Mouse (Mus musculus) adrenal gland, postnatal 10 days (tissue): ENCODE measurements around the gene Hhex. TPM values are rescaled to one million over a fixed set of nuclear protein-coding genes. Genes with fewer than 3 reads are reported as not detected.

Experiments
- DNase-seq: peaks from one replicate; pipeline ENCODE4 v3.0.0; 2021; ENCODE audit warnings: mixed read lengths
- total RNA-seq, 2 experiments: library from RNA; stranded (reverse); gene quantifications; 2 replicates each; pipeline ENCODE4 v1.2.3; 2021

The Hhex gene
- total RNA-seq, 2 experiments from 2014 or later = 19.8 to 26.7 TPM

- no peak for DNase-seq
Observed at GRCm38 (mm10) chr19:37449246-37449645, 14.6 kb downstream of the Hhex start.

DNA sequence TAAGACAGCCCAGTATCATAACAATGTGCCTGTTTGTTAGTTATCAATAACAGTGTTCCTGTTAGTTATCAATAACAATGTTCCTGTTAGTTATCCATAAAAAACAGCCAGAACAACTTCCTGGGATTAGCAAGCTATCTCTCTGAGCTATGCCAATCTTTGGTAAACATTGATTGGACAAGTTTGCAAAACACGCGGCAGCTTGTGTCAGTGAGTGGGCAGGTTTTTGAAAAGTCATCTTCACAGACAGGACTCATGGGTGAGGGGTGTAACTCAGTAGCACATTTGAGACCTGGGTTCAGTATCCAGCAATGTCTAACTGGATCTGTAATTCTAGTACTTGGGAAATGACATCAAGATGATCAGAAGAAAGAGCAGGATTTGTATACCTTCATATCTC, 20.9 kb downstream of the Hhex start:
- DNase-seq = no peak

DNA sequence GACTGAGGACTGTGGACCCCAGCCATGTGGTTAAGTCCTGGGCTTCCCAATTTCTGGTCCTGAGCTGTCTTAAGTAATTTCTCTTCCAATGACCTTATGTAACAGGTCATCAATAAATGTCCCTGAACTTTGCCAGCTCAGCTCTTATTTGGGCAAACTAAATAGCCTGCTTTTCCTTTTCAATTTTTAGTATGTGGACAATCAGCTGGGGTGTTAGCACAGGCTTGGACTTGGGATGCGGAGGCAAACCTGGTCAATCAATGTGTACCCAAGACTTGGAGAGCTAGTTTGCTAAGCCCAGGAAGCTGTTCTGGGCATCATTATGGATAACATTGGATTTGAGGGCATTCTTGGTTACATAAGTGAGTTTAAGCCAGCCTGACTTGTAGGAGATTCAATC, 21.4 kb downstream of the Hhex start:
- DNase-seq = no peak

GRCm38 (mm10) chr19:37458013-37458412, 23.4 kb downstream of the Hhex start:
- DNase-seq = no peak

- no peak for DNase-seq
Observed at GRCm38 (mm10) chr19:37466403-37466802, 31.8 kb downstream of the Hhex start.

- DNase-seq = no peak
Observed at GRCm38 (mm10) chr19:37466978-37467377, 32.4 kb downstream of the Hhex start.

DNA sequence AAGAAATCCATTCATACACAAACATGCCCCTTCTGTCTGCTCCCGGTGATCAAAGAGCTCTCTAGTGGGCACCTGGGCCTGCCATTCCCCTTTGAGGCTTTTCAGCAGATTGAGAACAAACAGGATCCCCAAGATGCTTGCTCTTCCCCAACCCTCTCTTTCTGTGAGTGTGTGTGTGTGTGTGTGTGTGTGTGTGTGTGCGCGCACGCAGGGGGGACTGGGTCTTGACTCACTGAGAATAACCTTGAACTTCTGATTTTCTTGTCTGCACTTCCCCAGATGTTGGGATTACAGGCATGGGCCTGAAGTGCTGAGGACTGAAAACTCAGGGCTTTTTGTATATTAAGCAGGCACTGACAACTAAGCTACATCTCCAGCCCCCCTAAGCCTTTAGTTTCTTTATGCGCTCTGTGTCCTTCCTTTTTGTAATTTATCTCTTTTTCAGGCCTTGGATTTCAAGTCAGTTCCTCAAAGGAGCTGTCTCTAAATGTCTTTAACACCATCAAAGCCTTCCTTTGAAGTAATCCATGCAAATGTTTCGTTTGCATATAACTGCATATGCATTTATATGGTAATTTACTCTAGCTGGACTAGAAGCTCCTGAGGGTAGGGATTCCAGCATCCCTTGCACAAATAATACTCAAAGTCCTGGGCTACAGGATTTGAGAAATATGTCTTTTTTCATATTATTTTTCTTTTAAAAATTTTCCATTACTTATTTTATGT, 34.4 kb downstream of the Hhex start:
- DNase-seq = peak; percentile 34

- no peak for DNase-seq
Observed at GRCm38 (mm10) chr19:37471680-37472079, 37.1 kb downstream of the Hhex start.

GRCm38 (mm10) chr19:37472589-37472988, 38.0 kb downstream of the Hhex start:
- no peak for DNase-seq

- no peak for DNase-seq
Observed at GRCm38 (mm10) chr19:37481704-37482103, 47.1 kb downstream of the Hhex start.

DNA sequence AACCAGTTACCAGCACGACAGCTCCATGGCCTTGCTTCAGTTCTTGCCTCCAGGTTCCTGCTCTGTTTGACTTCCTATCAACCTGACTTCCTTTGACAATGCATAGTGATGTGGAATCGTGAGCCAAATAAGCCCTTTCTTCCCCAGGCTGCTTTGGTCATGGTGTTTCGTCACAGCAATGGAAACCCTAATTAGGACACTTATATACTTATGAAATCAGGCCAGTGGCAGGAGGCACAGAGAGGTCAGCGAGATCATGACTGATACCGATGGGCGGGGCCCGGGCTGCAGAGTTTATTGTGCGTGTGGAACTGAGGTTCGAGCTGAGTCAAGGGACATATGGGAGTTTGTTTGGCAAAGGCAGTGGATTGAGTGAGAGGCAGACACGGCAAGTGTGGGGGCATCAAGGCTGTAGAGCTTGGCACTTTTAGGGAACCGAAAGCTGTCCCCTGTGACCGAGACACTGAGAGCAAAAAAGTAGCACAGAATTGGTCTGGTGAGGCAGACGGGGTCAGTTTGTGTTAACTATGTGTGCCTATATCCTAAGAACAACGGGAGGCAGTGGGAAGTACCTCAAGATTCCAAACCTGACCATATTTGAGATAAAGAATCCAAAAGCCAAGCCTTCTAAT, 48.1 kb downstream of the Hhex start:
- DNase-seq = no peak

GRCm38 (mm10) chr19:37484787-37485186, 50.2 kb downstream of the Hhex start:
- DNase-seq = no peak

GRCm38 (mm10) chr19:37486801-37487200, 52.2 kb downstream of the Hhex start:
- peak; percentile 35 for DNase-seq

DNA sequence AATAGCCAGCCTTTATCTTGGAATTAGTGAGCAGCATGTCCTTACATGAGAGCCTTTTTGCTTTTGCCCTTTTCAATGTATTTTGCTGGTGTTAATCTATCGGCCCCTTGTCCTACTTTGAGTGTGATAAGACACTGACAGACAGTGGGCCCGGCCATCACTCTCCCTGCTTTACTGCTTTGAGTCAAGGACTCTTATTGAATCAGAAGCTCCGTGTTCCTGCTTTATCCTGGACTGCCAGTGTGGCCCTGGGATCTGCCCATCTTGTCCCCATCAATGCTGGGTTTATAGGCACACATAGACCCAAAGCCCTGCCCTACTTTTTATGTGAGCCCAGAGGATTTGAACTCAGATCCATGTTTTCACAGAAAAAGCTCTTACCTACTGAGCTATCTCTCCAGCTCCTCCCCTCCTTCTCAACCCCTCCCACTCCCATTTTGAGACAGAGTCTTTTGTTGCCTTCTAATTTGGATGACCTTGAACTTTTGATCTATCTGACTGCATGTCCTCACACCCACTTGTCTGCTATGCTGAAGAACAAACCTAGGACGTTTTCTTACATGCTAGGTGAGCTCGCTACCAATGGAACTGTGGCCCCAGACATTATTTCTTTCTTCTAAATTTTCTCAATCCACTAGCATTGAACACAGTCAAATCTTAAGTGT, 53.3 kb downstream of the Hhex start:
- no peak for DNase-seq

DNA sequence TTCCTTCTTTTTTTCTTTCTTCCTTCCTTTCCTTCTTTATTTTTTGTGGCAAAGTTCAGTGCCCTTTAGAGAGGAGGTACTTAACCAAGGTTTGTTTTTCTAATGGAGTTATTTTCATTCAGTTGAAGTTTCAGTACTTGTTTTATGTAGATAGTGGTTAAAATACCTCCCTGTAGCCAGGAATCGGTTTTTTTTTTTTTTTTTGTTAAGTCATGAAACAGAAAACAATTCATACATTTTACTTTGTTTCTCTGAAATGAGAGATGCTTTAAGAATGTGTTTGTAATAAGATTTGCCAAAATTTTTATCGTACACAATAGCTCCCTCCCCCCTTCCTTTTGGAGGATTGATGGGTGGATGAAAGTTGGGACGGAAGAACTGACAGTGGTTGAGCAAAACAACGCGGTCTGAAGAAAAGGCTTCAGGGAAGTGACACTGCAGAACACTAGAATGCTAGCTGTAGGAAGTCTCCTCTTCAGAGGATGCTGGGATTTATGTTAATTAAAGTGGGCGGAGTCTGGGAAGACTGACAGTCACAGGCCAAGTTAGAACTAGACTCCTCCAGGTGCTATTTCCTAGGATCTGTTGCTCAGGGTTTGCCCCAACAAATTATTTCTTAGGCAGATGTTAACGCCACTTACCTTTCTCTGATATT, 54.1 kb downstream of the Hhex start:
- no peak for DNase-seq

Other genes with a start within 250 kb of the Hhex start
- gene March5, start 227.3 kb upstream of the Hhex start, total RNA-seq = 100 to 1,000 TPM; 145 to 152 TPM
- 10 to 100 TPM; 14.2 to 26.8 TPM for gene Cpeb3, start 226.2 kb upstream of the Hhex start, total RNA-seq
- gene Ide, start 97.0 kb upstream of the Hhex start, total RNA-seq = 10 to 100 TPM; 77.4 to 91.2 TPM
- gene Kif11, start 58.4 kb upstream of the Hhex start, total RNA-seq = 10 to 100 TPM; 12.2 to 15.0 TPM
- 10 to 100 TPM; 25.2 to 29.2 TPM for gene Exoc6, start 115.6 kb downstream of the Hhex start, total RNA-seq